Mouse (Mus musculus): ENCODE results near the gene Rps3. TPM values are rescaled to one million over a fixed set of nuclear protein-coding genes. Genes with fewer than 3 reads are reported as not detected.

Rps3 gene
- total RNA-seq, 2 experiments from 2014 or later: 223 to 241 TPM

DNA sequence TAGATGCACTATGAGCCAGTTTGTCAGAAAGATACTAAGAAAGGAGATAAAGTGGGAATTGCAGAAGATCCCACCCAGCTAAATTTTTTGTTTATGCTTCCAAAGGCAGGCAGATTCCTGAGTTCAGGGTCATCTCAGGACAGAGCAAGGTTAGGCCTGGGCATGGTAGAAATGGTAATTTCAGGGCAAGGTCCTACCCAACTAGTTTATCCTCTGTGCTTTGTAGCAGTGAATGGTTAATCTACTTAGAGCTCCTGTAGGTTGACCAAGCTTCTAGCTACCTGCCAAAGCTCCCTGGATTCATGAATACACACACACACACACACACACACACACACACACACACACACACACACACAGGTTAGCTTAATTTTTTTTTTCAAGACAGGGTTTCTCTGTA lies 21.0 kb upstream of the Rps3 start:
- no peak overlapping the region for H3K4me3 ChIP-seq
- H3K27ac ChIP-seq: no peak overlapping the region
- intact Hi-C loops (cut with DNase I): no loop called here
- TF ChIP-seq CTCF (IDR thresholded peaks at IDR 0.05): no peak
- no peak for DNase-seq (ENCODE audit: extremely low spot score in 1 of 2, low spot score in 2 of 2)

DNA sequence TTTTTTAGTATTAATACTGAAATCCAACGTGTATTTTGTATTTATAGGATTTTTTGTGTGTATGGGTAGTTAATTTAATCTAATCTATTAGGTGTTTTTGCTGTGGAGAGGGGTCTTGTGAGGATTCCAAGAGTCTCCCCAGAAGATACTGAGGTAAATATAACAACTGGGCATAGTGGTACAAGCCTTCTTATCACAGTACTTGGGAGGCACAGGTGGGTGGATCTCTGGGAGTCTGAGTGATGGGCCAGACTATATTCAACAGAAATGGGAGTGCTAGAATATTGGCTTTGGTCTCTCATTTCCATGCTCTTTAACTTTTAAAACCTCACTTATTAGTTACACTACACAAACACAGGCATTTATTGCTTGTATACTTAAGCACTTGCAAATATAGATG lies 17.6 kb upstream of the Rps3 start:
- intact Hi-C loops (cut with DNase I): no loop called here
- TF ChIP-seq CTCF (IDR thresholded peaks at IDR 0.05): no peak
- Histone ChIP-seq H3K27ac (no peak overlapping the region), H3K4me3 (no peak overlapping the region)
- DNase-seq (ENCODE audit: extremely low spot score in 1 of 2, low spot score in 2 of 2): no peak

DNA sequence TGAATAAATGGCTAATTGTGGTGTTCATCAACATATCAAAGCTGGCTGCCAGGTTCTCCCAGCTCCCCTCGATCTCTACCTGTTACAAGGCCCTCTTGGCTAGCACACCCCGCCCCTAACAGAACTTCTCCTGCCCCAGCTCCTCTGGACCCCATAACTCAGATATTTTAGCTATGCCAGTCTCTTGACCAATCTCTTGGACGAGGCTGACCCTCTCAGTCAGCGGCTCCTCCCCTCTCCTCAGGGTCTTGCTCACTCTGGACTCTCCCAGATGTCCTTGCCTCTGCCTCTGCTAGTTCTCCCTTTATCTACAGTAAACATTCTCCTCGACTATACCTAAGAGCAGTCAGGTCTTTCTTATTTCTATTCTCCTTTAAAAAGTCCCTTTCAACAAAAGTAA lies 17.1 kb upstream of the Rps3 start:
- intact Hi-C loops (cut with DNase I): loop anchor here (1.0 kb wide), 2 partner anchors 56 to 90 kb away; no protein-coding TSS in a partner anchor
- no peak for DNase-seq (ENCODE audit: extremely low spot score in 1 of 2, low spot score in 2 of 2)
- H3K4me3 ChIP-seq: no peak overlapping the region
- no peak for TF ChIP-seq CTCF (IDR thresholded peaks at IDR 0.05)
- H3K27ac ChIP-seq: no peak overlapping the region

DNA sequence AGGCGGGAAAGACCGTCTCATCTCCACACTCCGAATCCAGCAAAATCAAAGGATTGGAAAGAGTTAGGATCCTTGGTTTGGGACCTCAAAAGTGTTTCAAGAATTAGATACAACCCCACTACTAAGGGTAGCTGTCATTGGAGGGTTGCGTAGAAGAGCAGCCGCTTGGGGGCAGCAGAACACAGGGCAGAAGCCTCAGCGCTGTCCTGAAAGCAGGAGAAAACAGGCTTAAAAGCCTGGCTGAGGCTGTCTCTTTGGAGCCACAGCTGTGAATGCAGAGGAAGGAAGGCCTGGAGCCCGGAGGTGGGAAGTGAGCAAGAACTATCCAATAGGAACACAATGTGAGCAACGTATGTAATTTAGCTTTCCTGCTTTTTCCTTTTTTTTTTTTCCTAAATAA lies 16.7 kb upstream of the Rps3 start:
- Histone ChIP-seq H3K27ac (no peak overlapping the region), H3K4me3 (no peak overlapping the region)
- peak; percentile 96 for TF ChIP-seq CTCF (IDR thresholded peaks at IDR 0.05)
- peak; percentile 80 to 85 for DNase-seq (ENCODE audit: extremely low spot score in 1 of 2, low spot score in 2 of 2)
- intact Hi-C loops (cut with DNase I): loop anchor here (1.0 kb wide), 2 partner anchors 56 to 90 kb away; no protein-coding TSS in a partner anchor

DNA sequence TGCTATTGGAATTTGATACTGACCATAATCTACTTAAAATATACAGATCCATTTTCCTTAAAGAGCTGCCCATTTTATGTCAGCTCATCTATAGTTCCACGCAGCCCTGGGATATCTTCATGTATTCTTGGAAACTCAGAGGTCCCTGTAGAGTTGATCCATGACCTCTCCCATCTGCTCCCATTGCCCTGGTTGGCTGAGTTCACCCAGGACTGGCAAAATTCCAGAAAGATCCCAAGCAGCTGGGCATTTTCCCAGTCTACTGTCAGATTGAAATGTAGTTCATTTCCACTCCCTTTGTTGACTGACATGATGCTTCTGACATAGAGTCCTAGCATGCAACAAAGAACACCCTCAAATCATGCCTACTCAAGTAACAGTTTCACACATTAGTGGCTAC lies 15.6 kb upstream of the Rps3 start:
- Histone ChIP-seq H3K4me3 (no peak overlapping the region), H3K27ac (no peak overlapping the region)
- no peak for TF ChIP-seq CTCF (IDR thresholded peaks at IDR 0.05)
- intact Hi-C loops (cut with DNase I): loop anchor here (5.0 kb wide), 3 partner anchors 208 to 378 kb away; no protein-coding TSS in a partner anchor
- no peak for DNase-seq (ENCODE audit: extremely low spot score in 1 of 2, low spot score in 2 of 2)

DNA sequence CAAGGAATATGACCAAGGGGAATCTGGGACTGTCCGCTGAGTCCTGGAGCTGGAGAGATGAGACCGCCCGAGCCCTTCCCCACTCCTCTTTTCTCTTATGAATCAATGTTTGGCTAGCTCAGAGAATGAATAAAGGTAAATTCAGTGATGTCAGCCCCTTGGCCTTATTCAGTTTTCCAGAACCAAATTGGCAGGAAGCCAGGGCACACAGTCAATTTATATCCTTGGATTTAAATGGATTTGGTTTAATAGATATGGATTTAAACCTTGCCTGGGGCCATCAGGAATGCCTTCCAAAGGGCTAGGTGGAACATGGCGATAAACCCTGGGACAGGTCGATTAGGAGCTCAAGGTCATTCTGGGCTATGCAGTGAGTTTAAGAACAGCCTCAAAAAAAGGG lies 6.2 kb upstream of the Rps3 start:
- intact Hi-C loops (cut with DNase I): loop anchor here (10.0 kb wide), 1 partner anchor 365 kb away; the partner anchor contains the start of gene Xrra1
- Histone ChIP-seq H3K4me3 (no peak overlapping the region), H3K27ac (no peak overlapping the region)
- TF ChIP-seq CTCF (IDR thresholded peaks at IDR 0.05): no peak
- DNase-seq (ENCODE audit: extremely low spot score in 1 of 2, low spot score in 2 of 2): no peak

DNA sequence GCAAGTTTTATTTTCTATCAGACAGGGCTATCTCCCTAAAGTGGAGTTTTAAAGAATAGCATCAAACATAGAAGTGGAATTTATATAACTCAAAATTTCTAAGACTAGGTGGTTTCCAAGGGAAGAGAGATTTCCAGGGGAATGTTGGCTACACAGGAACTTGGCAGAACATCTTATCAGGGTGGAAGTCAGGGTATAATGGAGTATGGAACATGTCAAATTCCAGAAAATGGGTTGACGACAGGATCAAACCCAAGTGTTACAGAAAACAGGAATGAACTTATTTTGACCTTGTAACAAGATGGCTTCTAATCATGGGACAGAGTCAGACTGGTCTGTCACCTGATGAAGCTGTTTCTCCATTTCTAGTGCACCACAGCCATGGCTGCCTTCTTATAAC lies 1.1 kb upstream of the Rps3 start:
- no peak for DNase-seq (ENCODE audit: extremely low spot score in 1 of 2, low spot score in 2 of 2)
- Histone ChIP-seq H3K27ac (no peak overlapping the region), H3K4me3 (no peak overlapping the region)
- intact Hi-C loops (cut with DNase I): loop anchor here (10.0 kb wide), 1 partner anchor 370 kb away; the partner anchor contains the start of gene Xrra1
- TF ChIP-seq CTCF (IDR thresholded peaks at IDR 0.05): no peak

DNA sequence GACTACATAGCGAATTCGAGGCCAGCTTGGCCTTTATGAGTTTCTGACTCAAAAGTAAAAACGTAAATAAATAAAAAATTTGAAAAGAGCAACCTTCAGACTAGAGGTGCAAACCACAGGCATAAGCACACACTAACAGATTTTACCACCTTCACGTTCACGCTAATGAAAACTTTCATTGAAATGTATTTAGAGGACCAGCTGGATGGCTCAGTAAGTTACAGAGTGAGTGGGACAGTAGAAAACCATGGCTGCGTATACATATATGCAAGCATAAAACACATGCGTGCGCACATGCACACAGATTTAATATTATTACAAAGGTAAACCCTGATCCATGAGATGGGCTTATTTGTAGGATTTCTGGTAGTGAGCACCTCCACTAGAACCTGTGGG lies 384 bp upstream of the Rps3 start:
- no peak for TF ChIP-seq CTCF (IDR thresholded peaks at IDR 0.05)
- Histone ChIP-seq H3K4me3 (peak overlapping the region; percentile 9; the same call in 1 of the 2 replicates), H3K27ac (peak overlapping the region; percentile 62)
- no peak for DNase-seq (ENCODE audit: extremely low spot score in 1 of 2, low spot score in 2 of 2)
- intact Hi-C loops (cut with DNase I): loop anchor here (10.0 kb wide), 1 partner anchor 371 kb away; the partner anchor contains the start of gene Xrra1

DNA sequence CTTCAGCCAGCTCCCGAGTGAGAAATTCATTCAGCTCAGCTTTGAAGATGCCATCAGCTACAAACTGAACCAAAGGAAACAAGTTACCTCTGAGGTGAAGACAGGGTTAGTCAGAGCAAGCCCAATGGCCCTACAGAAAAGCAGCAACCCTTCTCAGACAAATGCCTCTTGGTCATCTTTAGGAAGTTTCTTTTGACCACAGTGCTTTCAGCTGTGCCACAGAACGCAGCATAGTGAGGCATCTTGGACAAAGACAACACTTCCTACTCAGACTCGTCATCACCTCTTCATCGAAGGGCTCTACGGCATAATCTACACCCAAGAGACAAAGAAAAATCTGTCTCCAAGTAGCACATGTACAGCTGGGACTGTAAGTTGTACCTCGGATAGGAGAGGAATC lies 901 bp downstream of the Rps3 start:
- peak overlapping the region; percentile 66 for H3K4me3 ChIP-seq
- DNase-seq (ENCODE audit: extremely low spot score in 1 of 2, low spot score in 2 of 2): no peak
- TF ChIP-seq CTCF (IDR thresholded peaks at IDR 0.05): no peak
- intact Hi-C loops (cut with DNase I): loop anchor here (10.0 kb wide), 1 partner anchor 372 kb away; the partner anchor contains the start of gene Xrra1
- peak overlapping the region; percentile 87; the same call in 1 of the 2 replicates for H3K27ac ChIP-seq

DNA sequence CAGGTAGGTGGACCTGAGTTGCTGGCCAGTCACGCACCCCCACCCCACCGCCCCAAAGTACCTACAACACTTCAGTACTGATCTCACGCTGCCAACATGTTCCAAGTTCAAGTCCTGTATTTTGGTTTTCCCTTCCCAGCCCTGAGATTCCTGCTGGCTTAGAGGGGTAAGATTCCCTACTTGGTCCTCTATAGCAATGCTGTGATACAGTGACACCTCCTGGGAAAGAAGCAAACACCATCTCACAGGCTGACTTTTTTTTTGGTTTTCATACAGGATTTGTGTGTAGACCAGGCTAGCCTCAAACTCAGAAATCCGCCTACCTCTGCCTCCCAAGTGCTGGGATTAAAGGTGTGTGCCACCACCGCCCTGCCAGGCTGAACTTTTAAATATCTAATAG lies 6.3 kb downstream of the Rps3 start:
- intact Hi-C loops (cut with DNase I): no loop called here
- DNase-seq (ENCODE audit: extremely low spot score in 1 of 2, low spot score in 2 of 2): no peak
- no peak overlapping the region for H3K27ac ChIP-seq
- no peak overlapping the region for H3K4me3 ChIP-seq
- TF ChIP-seq CTCF (IDR thresholded peaks at IDR 0.05): peak; percentile 9

DNA sequence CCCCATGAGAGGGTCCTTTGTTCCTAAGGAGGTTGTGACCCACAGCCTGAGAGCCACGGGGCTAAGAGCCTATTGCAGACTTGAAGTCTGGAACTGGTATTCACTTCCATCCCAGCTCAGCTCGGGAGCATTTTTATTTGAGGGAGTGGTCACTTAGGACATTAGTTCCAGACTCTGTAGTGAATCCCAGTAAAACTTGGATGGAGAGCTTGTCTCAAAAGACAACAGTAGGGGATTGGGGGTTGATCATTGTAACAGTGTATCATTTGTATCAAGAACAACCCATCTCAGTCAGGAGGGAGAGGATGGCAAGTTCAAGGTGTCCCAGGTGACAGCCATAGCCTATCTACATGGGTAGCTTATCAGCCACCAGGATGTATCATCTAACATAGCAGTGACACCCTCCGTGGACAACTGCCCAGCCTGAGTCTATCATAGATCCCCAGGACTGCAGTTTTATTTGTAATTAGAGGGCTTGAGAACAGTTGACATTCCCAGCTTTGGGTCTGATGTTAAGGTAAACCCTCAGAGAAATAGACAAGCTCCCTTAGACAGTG lies 6.9 kb downstream of the Rps3 start:
- intact Hi-C loops (cut with DNase I): no loop called here

DNA sequence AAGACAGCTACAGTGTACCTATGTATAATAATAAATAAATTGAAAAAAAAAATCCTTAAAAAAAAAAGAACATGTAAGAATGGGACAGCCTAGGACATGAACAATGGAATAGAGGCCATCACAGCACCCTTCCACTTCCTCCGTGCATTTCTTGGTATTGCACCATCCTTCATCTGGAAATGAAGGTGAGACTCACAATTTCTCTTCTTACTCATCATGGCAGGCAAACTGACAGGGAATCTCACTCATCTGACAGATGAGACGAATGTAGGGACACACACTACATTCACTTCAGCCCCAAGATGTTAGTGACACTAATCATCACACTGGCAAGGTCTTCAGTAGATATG lies 8.0 kb downstream of the Rps3 start:
- no peak overlapping the region for H3K27ac ChIP-seq
- H3K4me3 ChIP-seq: no peak overlapping the region
- intact Hi-C loops (cut with DNase I): no loop called here
- no peak for TF ChIP-seq CTCF (IDR thresholded peaks at IDR 0.05)
- DNase-seq (ENCODE audit: extremely low spot score in 1 of 2, low spot score in 2 of 2): no peak

More for the DNA sequence above, 6.9 kb downstream of the Rps3 start:
- Histone ChIP-seq H3K4me3 (no peak overlapping the region), H3K27ac (no peak overlapping the region)
- DNase-seq (ENCODE audit: extremely low spot score in 1 of 2, low spot score in 2 of 2): no peak
- no peak for TF ChIP-seq CTCF (IDR thresholded peaks at IDR 0.05)
